Mouse (Mus musculus) hindbrain, embryonic 10.5 days (tissue): Measurements from ENCODE around the gene Plcz1. TPM values are rescaled to one million over a fixed set of nuclear protein-coding genes. Genes with fewer than 3 reads are reported as not detected.

ENCODE experiments used
- polyA plus RNA-seq: library from polyadenylated mRNA; unstranded; fragments of >200 nt; fragmentation: Nextera tagmentation; extraction: Ambion mirVana; gene quantifications from 2 replicates; pipeline ENCODE4 v1.2.1, GENCODE M21; 2016

Plcz1 gene
- polyA plus RNA-seq, 1 experiment from 2014 or later: not detected

Other genes with a start within 250 kb of the Plcz1 start
- not detected in 2 replicates for gene Capza3, start 205 bp downstream of the Plcz1 start, polyA plus RNA-seq